In the genomic region with DNA sequence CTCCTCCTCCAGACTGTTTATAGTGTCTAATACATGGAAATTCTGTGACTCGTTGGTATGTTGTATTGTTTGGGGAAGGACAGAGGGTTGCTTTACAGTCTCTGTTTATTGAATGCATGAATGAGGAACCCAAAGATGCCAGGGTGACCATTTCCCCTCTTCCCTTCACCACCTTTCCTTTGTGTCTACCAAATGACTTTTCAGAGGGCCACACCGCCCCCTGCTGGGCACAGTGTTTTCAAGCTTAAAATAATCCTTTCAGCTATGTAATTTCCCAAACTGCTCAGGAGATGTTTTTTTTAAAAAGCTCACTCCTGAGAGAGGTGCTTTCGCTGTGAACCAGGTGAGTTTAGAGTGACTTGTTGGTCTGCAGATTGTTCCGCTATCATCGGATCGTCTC, we compare ENCODE assay signal across 10 mouse cellular contexts. TPM values are rescaled to one million over a fixed set of nuclear protein-coding genes. Genes with fewer than 3 reads are reported as not detected.
DNase-seq lines count a peak whose midpoint lies in the region; ATAC-seq and TF ChIP-seq lines count a peak whose summit lies in the region.
"Had no signal": no experiment of that assay in that cellular context is flagged by ENCODE, and none has a peak within 500 bp of the region (broad histone marks: within the 10 kb centered on the region; RNA-seq: fewer than 3 reads in every experiment).

No protein-coding gene starts in this region.

- DNase-seq in hindbrain, embryonic 14.5 days (ENCODE audit: low spot score), result peak; percentile 69
- DNase-seq in adrenal gland, postnatal 25 days, result peak; percentile 86
- DNase-seq in frontal cortex, adult 2 months (ENCODE audit: extremely low spot score in 1 of 2, low spot score in 1 of 2), result peak; percentile 18 to 85
- peak; percentile 79 for DNase-seq in kidney, postnatal 14 days
- peak; percentile 79 for DNase-seq in liver, postnatal 0 days
- DNase-seq in right cerebral cortex, adult 18-20 months, result peak; percentile 54
- DNase-seq in urinary bladder, adult 18-20 months (ENCODE audit: low spot score in 2 of 2), result peak; percentile 52 to 68

- no peak for TF ChIP-seq EP300 in liver, postnatal 0 days (IDR thresholded peaks at IDR 0.05; ENCODE audit: low read depth)

- ATAC-seq in hindbrain, embryonic 14.5 days (ENCODE audit: low FRiP score), result no peak
- ATAC-seq in hindbrain, embryonic 13.5 days (ENCODE audit: low FRiP score), result no peak
- no peak for ATAC-seq in liver, postnatal 0 days

- H3K4me2 ChIP-seq in hindbrain, embryonic 14.5 days (replicated peaks), result no peak overlapping the region
- H3K4me2 ChIP-seq in hindbrain, embryonic 13.5 days, result no peak overlapping the region
- H3K4me2 ChIP-seq in liver, postnatal 0 days (ENCODE audit: low read depth, low read length), result no peak overlapping the region
- H3K4me2 ChIP-seq: embryonic facial prominence, embryonic 12.5 days had no signal

- TF ChIP-seq CTCF in liver, postnatal 0 days (IDR thresholded peaks at IDR 0.05; ENCODE audit: low read depth), result peak; percentile 81

- H3K4me3 ChIP-seq in hindbrain, embryonic 14.5 days (replicated peaks; ENCODE audit: low read length), result no peak overlapping the region
- H3K4me3 ChIP-seq in hindbrain, embryonic 13.5 days, result no peak overlapping the region
- H3K4me3 ChIP-seq in liver, postnatal 0 days (ENCODE audit: low read depth, low read length), result no peak overlapping the region
- H3K4me3 ChIP-seq: embryonic facial prominence, embryonic 12.5 days; megakaryocyte, embryonic 14.5 days had no signal

- H3K27ac ChIP-seq in hindbrain, embryonic 14.5 days, result no peak overlapping the region
- H3K27ac ChIP-seq in hindbrain, embryonic 13.5 days, result no peak overlapping the region
- H3K27ac ChIP-seq in liver, postnatal 0 days (ENCODE audit: low read depth), result no peak overlapping the region
- H3K27ac ChIP-seq: embryonic facial prominence, embryonic 12.5 days had no signal

- no peaks in the 10 kb centered on the region for H3K27me3 ChIP-seq in hindbrain, embryonic 14.5 days (ENCODE audit: control insufficient read depth, insufficient read depth, low read length)
- H3K27me3 ChIP-seq in hindbrain, embryonic 13.5 days, result no peaks in the 10 kb centered on the region
- no peaks in the 10 kb centered on the region for H3K27me3 ChIP-seq in liver, postnatal 0 days (ENCODE audit: insufficient read depth, low read length)
- H3K27me3 ChIP-seq: embryonic facial prominence, embryonic 12.5 days; megakaryocyte, embryonic 14.5 days had no signal

- H3K9ac ChIP-seq in hindbrain, embryonic 14.5 days, result no peak overlapping the region
- H3K9ac ChIP-seq in hindbrain, embryonic 13.5 days, result no peak overlapping the region
- no peak overlapping the region for H3K9ac ChIP-seq in liver, postnatal 0 days (replicated peaks)
- H3K9ac ChIP-seq: embryonic facial prominence, embryonic 12.5 days had no signal

- H3K36me3 ChIP-seq in hindbrain, embryonic 14.5 days (replicated peaks; ENCODE audit: control insufficient read depth, insufficient read depth), result no peaks in the 10 kb centered on the region
- H3K36me3 ChIP-seq in hindbrain, embryonic 13.5 days, result peaks cover 7% of the 10 kb centered on the region
- H3K36me3 ChIP-seq in liver, postnatal 0 days (replicated peaks; ENCODE audit: insufficient read depth, low read length), result no peaks in the 10 kb centered on the region

- H3K9me3 ChIP-seq in hindbrain, embryonic 14.5 days (ENCODE audit: control insufficient read depth, low read length), result no peaks in the 10 kb centered on the region
- no peaks in the 10 kb centered on the region for H3K9me3 ChIP-seq in hindbrain, embryonic 13.5 days
- H3K9me3 ChIP-seq in liver, postnatal 0 days (ENCODE audit: low read length), result no peaks in the 10 kb centered on the region
- H3K9me3 ChIP-seq: embryonic facial prominence, embryonic 12.5 days; megakaryocyte, embryonic 14.5 days had no signal

- WGBS in hindbrain, embryonic 14.5 days, result 70% methylated on average over 6 of the region's 6 CpGs
- 69% methylated on average over 6 of the region's 6 CpGs for WGBS in hindbrain, embryonic 13.5 days
- 56% methylated on average over 6 of the region's 6 CpGs for WGBS in liver, postnatal 0 days (ENCODE audit: insufficient replicate concordance)

- H3K4me1 ChIP-seq in hindbrain, embryonic 14.5 days (replicated peaks; ENCODE audit: control insufficient read depth, insufficient read depth, low read length), result no peaks in the 10 kb centered on the region
- H3K4me1 ChIP-seq in hindbrain, embryonic 13.5 days (replicated peaks), result no peaks in the 10 kb centered on the region
- H3K4me1 ChIP-seq in liver, postnatal 0 days (ENCODE audit: insufficient read depth), result no peaks in the 10 kb centered on the region

RNA-seq across cellular contexts. Expression of a gene that starts 22.5 kb away (rescaled TPM):
- 69.5 and 72.9 TPM in 2 replicates for polyA plus RNA-seq in hindbrain, embryonic 14.5 days (2014; fragmentation: Nextera tagmentation; extraction: Ambion mirVana)
- 55.7 and 56.8 TPM in 2 replicates for polyA plus RNA-seq in hindbrain, embryonic 13.5 days (2015; fragmentation: Nextera tagmentation; extraction: Ambion mirVana)
- total RNA-seq in adrenal gland, postnatal 25 days (2021), result 8.7 and 11.1 TPM in 2 replicates
- 5.7 and 5.8 TPM in 2 replicates for polyA plus RNA-seq in frontal cortex, adult 2 months (2012; rRNA removed)
- 7.7 and 8.0 TPM in 2 replicates for polyA plus RNA-seq in liver, postnatal 0 days (2015; fragmentation: Nextera tagmentation; extraction: Ambion mirVana)
